Mouse (Mus musculus) embryonic facial prominence, embryonic 11.5 days (tissue): Measurements from ENCODE around the gene 6820408C15Rik. TPM values are rescaled to one million over a fixed set of nuclear protein-coding genes. Genes with fewer than 3 reads are reported as not detected.

ENCODE experiments used
- ATAC-seq: fragments of 200-750 bp; cut with Nextera tagmentation; replicated peaks from 2 replicates; pipeline ENCODE4 v1.8.0; 2017; ENCODE audit warnings: low read depth; ENCODE audit not compliant: insufficient number of reproducible peaks, low FRiP score, low TSS enrichment
- DNase-seq: peaks from one replicate; pipeline ENCODE4 v3.0.0-alpha.2; 2015; ENCODE audit warnings: low spot score
- H3K27ac ChIP-seq: fragments of 300-500 bp; sonication (generic); replicated peaks from 2 replicates; pipeline ENCODE4 v1.5.1; 2014; ENCODE audit warnings: mild to moderate bottlenecking, low read depth, low read length, control low read depth
- H3K27me3 ChIP-seq: fragments of 300-500 bp; sonication (generic); 2 replicates; pipeline ENCODE4 v1.6.1; 2014; ENCODE audit warnings: mild to moderate bottlenecking, low read length, moderate library complexity, mixed read lengths; ENCODE audit not compliant: control insufficient read depth, insufficient read depth
- H3K36me3 ChIP-seq: fragments of 300-500 bp; sonication (generic); replicated peaks from 2 replicates; pipeline ENCODE4 v1.6.1; 2014; ENCODE audit warnings: low read depth, mild to moderate bottlenecking, low read length, moderate library complexity, mixed read lengths; ENCODE audit not compliant: control insufficient read depth, insufficient read depth
- H3K4me1 ChIP-seq: fragments of 300-500 bp; sonication (generic); 2 replicates; pipeline ENCODE4 v1.6.1; 2014; ENCODE audit warnings: low read length, mixed read lengths; ENCODE audit not compliant: control insufficient read depth, insufficient read depth
- H3K4me2 ChIP-seq: fragments of 300-500 bp; sonication (generic); 2 replicates; pipeline ENCODE4 v1.6.1; 2014; ENCODE audit warnings: low read depth, mild to moderate bottlenecking, control low read depth, low read length, moderate library complexity
- H3K4me3 ChIP-seq: fragments of 300-500 bp; sonication (generic); 2 replicates; pipeline ENCODE4 v1.5.1; 2014; ENCODE audit warnings: low read depth, low read length, control low read depth
- H3K9ac ChIP-seq: fragments of 300-500 bp; sonication (generic); replicated peaks from 2 replicates; pipeline ENCODE4 v1.6.1; 2014; ENCODE audit warnings: mild to moderate bottlenecking, control low read depth, low read length
- H3K9me3 ChIP-seq: fragments of 300-500 bp; sonication (generic); replicated peaks from 2 replicates; pipeline ENCODE4 v1.6.1; 2016; ENCODE audit warnings: mild to moderate bottlenecking, low read length, inconsistent platforms, mixed read lengths; ENCODE audit not compliant: control insufficient read depth
- WGBS: fragments of 180-500 bp; shearing (Covaris S2); extraction: QIAGEN DNeasy Blood & Tissue Kit; methylation state at CpG from one replicate; pipeline ENCODE4 v1.1.7; 2014; 5-methylcytosine and 5-hydroxymethylcytosine counted together
- polyA plus RNA-seq: library from polyadenylated mRNA; unstranded; fragments of >200 nt; fragmentation: Nextera tagmentation; extraction: Ambion mirVana; gene quantifications from 2 replicates; pipeline ENCODE4 v1.2.1, GENCODE M21; 2014

6820408C15Rik gene
- polyA plus RNA-seq, result 0.17 and 0.24 TPM in 2 replicates

GRCm38 (mm10) chr2:152415287-152415686, at the start of gene 6820408C15Rik:
Gene 6820408C15Rik, plus strand, starts transcription at chr2:152415587.
- Histone ChIP-seq H3K4me1 (peaks cover 4% of the 10 kb centered on the region), H3K4me3 (peak within 1 kb of the TSS; percentile 93), H3K9ac (peak within 1 kb of the TSS; percentile 98), H3K4me2 (peak within 1 kb of the TSS; percentile 90), H3K27me3 (no peaks in the 10 kb centered on the region), H3K36me3 (no peaks in the 10 kb centered on the region), H3K9me3 (no peaks in the 10 kb centered on the region; the same call in 1 of the 2 replicates), H3K27ac (peak within 1 kb of the TSS; percentile 98)
- DNase-seq (no peak), ATAC-seq (no peak)
- 27% methylated on average over 4 of the region's 4 CpGs for WGBS

- WGBS, result 90% methylated on average over 5 of the region's 5 CpGs
- Histone ChIP-seq H3K4me1 (no peaks in the 10 kb centered on the region), H3K27ac (no peak overlapping the region), H3K4me2 (no peak overlapping the region), H3K9ac (no peak overlapping the region), H3K9me3 (no peaks in the 10 kb centered on the region), H3K4me3 (no peak overlapping the region), H3K27me3 (no peaks in the 10 kb centered on the region), H3K36me3 (no peaks in the 10 kb centered on the region)
- no peak for DNase-seq
- ATAC-seq, result no peak
Measured at GRCm38 (mm10) chr2:152367917-152368316, 47.5 kb upstream of the 6820408C15Rik start.

- no peak overlapping the region for H3K27ac ChIP-seq
- H3K4me1 ChIP-seq, result no peaks in the 10 kb centered on the region
- H3K9ac ChIP-seq, result no peak overlapping the region
- no peaks in the 10 kb centered on the region for H3K27me3 ChIP-seq
- no peaks in the 10 kb centered on the region for H3K36me3 ChIP-seq
- ATAC-seq (0 out of 2 replicates have a peak, but pooled peaks have one; percentile 14), DNase-seq (peak; percentile 76)
- no peak overlapping the region for H3K4me3 ChIP-seq
- no peaks in the 10 kb centered on the region for H3K9me3 ChIP-seq
- 30% methylated on average over 14 of the region's 14 CpGs for WGBS
- no peak overlapping the region for H3K4me2 ChIP-seq
Measured at GRCm38 (mm10) chr2:152368532-152369140, 46.8 kb upstream of the 6820408C15Rik start.

- Histone ChIP-seq H3K4me2 (no peak overlapping the region), H3K4me1 (peaks cover 6% of the 10 kb centered on the region), H3K9me3 (no peaks in the 10 kb centered on the region), H3K27ac (no peak overlapping the region), H3K27me3 (no peaks in the 10 kb centered on the region), H3K4me3 (no peak overlapping the region), H3K9ac (no peak overlapping the region), H3K36me3 (no peaks in the 10 kb centered on the region)
- no peak for ATAC-seq
- no peak for DNase-seq
- WGBS, result 87% methylated on average over 7 of the region's 7 CpGs
Measured at GRCm38 (mm10) chr2:152372104-152372503, 43.3 kb upstream of the 6820408C15Rik start.

- no peak for ATAC-seq
- no peak overlapping the region for H3K9ac ChIP-seq
- H3K4me3 ChIP-seq, result no peak overlapping the region
- H3K36me3 ChIP-seq, result no peaks in the 10 kb centered on the region
- H3K9me3 ChIP-seq, result no peaks in the 10 kb centered on the region
- peaks cover 6% of the 10 kb centered on the region for H3K4me1 ChIP-seq
- H3K27me3 ChIP-seq, result no peaks in the 10 kb centered on the region
- no peak overlapping the region for H3K4me2 ChIP-seq
- DNase-seq, result no peak
- 58% methylated on average over 4 of the region's 4 CpGs for WGBS
- H3K27ac ChIP-seq, result no peak overlapping the region
Measured at GRCm38 (mm10) chr2:152372661-152373060, 42.7 kb upstream of the 6820408C15Rik start.

- Histone ChIP-seq H3K27ac (no peak overlapping the region), H3K9me3 (no peaks in the 10 kb centered on the region), H3K4me2 (no peak overlapping the region), H3K9ac (no peak overlapping the region), H3K36me3 (no peaks in the 10 kb centered on the region), H3K4me3 (no peak overlapping the region), H3K27me3 (no peaks in the 10 kb centered on the region), H3K4me1 (peaks cover 6% of the 10 kb centered on the region)
- 82% methylated on average over 9 of the region's 9 CpGs for WGBS
- ATAC-seq (no peak), DNase-seq (no peak)
Measured at GRCm38 (mm10) chr2:152373547-152373946, 41.8 kb upstream of the 6820408C15Rik start.

- Histone ChIP-seq H3K4me1 (peaks cover 6% of the 10 kb centered on the region), H3K4me3 (0 out of 2 replicates have a peak overlapping the region, but pooled peaks have one; percentile 8), H3K9ac (peak overlapping the region; percentile 28), H3K36me3 (no peaks in the 10 kb centered on the region), H3K27me3 (no peaks in the 10 kb centered on the region), H3K9me3 (no peaks in the 10 kb centered on the region), H3K27ac (no peak overlapping the region; the same call in 1 of the 2 replicates), H3K4me2 (peak overlapping the region; percentile 42)
- 2% methylated on average over 21 of the region's 21 CpGs for whole genome bisulfite sequencing
- DNase-seq (peak; percentile 74), ATAC-seq (peak; percentile 72)
Measured at GRCm38 (mm10) chr2:152375652-152376344, 39.6 kb upstream of the 6820408C15Rik start.

GRCm38 (mm10) chr2:152376345-152376741, 39.0 kb upstream of the 6820408C15Rik start, which contains the start of gene Nrsn2:
Gene Nrsn2, minus strand, starts transcription at chr2:152376638.
- Histone ChIP-seq H3K27ac (no peak within 1 kb of the TSS; the same call in 1 of the 2 replicates), H3K4me1 (peaks cover 6% of the 10 kb centered on the region), H3K4me3 (0 out of 2 replicates have a peak within 1 kb of the TSS, but pooled peaks have one; percentile 8), H3K27me3 (no peaks in the 10 kb centered on the region), H3K4me2 (peak within 1 kb of the TSS; percentile 42), H3K36me3 (no peaks in the 10 kb centered on the region), H3K9me3 (no peaks in the 10 kb centered on the region), H3K9ac (peak within 1 kb of the TSS; percentile 37)
- peak; percentile 54 for DNase-seq
- WGBS, result 2% methylated on average over 16 of the region's 16 CpGs
- ATAC-seq, result peak; percentile 75
